Mouse (Mus musculus) Patski (cell line): ENCODE results near the gene Gm973. TPM values are rescaled to one million over a fixed set of nuclear protein-coding genes. Genes with fewer than 3 reads are reported as not detected.

Experiments used
- ATAC-seq: fragments of 100-300 bp; one replicate; pipeline ENCODE4 v1.8.0; 2021
- CTCF ChIA-PET: fragments of 350-600 bp; sonication (Branson Sonifier 250); formaldehyde crosslinking; loops from one replicate; lab custom pipeline; 2022; ENCODE audit warnings: inconsistent platforms; lab: Charles Lee
- POLR2A ChIA-PET: fragments of 350-600 bp; sonication (Branson Sonifier 250); formaldehyde crosslinking; loops from one replicate; lab custom pipeline; 2022; ENCODE audit warnings: antibody characterized with exemption, inconsistent platforms; lab: Charles Lee
- DNase-seq: peaks from one replicate; pipeline ENCODE4 v3.0.0-alpha.2; 2011; ENCODE audit warnings: low read depth, low spot score
- H3K27me3 ChIP-seq: fragments of 371-371 bp; one replicate; pipeline ENCODE4 v1.5.1; 2021
- CTCF ChIP-seq: fragments of 100-300 bp; IDR thresholded peaks from one replicate; pipeline ENCODE4 v1.5.1; 2021
- in situ Hi-C: fragments of 300-500 bp; cut with MboI; formaldehyde crosslinking; loops from 3 replicates; pipeline ENCODE4 v1.11.1; 2018; ENCODE audit warnings: low pct_unique_long_range_greater_than_20kb, mixed read lengths
- polyA plus RNA-seq: library from polyadenylated mRNA; unstranded; gene quantifications from one replicate; pipeline ENCODE4 v1.2.3, GENCODE M21; 2021

Gm973 gene
- polyA plus RNA-seq, 1 experiment from 2014 or later = 0.13 TPM

DNA sequence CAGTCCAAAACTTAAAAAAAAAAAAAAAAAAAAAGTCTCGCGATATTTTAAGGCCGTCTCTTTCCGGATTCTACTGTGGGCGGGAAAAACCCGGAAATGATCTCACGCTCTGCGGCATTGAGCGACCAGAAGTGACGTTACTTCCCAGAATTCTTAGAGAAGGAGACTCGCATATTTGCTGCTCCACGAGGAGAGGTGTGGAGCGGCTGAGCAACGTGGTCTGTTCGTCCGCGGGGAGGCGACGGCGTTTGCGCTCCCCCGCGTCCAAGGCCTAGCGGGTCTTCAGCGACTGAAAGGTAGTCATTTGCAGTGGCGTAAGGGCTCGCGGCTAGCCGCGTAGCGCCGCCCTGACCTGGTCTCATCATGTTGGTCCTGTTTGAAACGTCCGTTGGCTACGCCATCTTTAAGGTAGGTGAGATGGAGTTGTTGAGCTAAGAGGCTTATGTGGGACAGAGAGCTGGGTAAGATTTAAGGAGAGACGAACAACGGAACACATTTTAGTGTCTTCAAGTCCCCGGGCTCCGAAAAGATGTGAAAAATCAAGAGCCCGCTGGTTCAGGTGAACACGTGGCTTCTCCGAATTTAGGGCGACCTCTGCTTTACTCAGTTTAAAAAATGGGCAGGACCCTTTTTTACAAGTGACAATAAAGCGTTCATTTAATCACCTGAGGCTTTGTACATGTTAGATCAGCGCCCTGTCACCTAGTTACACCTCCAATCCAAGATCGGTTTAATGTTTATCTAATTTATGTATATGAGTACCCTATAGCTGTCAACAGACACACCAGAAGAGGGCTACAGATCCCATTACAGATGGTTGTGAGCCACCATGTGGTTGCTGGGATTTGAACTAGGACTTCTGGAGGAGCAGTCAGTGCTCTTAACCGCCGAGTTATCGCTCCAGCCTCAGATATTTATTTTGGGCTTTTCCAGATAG, 169.0 kb downstream of the Gm973 start, which contains the start of gene Nop58:
Gene Nop58 (plus strand): TSS at position 153 of the 937 bp plus-strand sequence.
- DNase-seq (peak; percentile 78), ATAC-seq (peak; percentile 69)
- CTCF ChIA-PET = interaction anchor here (1.2 to 1.4 kb wide), 2 partner anchors 10 to 14 kb away, joined by 4 to 6 read pairs; no protein-coding TSS in a partner anchor
- TF ChIP-seq CTCF = no peak
- no peaks in the 10 kb centered on the region for H3K27me3 ChIP-seq
- in situ Hi-C loops = no loop called here
- POLR2A ChIA-PET = interaction anchor here (0.6 to 0.9 kb wide), 4 partner anchors 17 to 1089 kb away, joined by 3 read pairs; no protein-coding TSS in a partner anchor

Other genes starting within 250 kb of the Gm973 start
- 30.8 TPM for gene Fzd7, start 33.8 kb upstream of the Gm973 start, polyA plus RNA-seq
- gene Sumo1, start 154.6 kb downstream of the Gm973 start, polyA plus RNA-seq = 173 TPM
- gene Nop58, start 168.7 kb downstream of the Gm973 start, polyA plus RNA-seq = 189 TPM
- 22.1 TPM for gene Bmpr2, start 247.1 kb downstream of the Gm973 start, polyA plus RNA-seq